Mouse (Mus musculus) cerebellum, adult 2 months (tissue): Measurements from ENCODE around the gene Fras1.

Experiments used
- CTCF ChIP-seq: fragments of 200-500 bp; IDR thresholded peaks from 2 replicates; pipeline ENCODE4 v1.5.1; 2011; ENCODE audit warnings: low read depth, mild to moderate bottlenecking, control low read depth, low read length, moderate library complexity, borderline replicate concordance; ENCODE audit not compliant: insufficient read depth
- POLR2A ChIP-seq: fragments of 200-500 bp; IDR thresholded peaks from 2 replicates; pipeline ENCODE4 v1.6.1; 2011; ENCODE audit warnings: low read length, control low read depth, borderline replicate concordance; ENCODE audit not compliant: insufficient read depth

DNA sequence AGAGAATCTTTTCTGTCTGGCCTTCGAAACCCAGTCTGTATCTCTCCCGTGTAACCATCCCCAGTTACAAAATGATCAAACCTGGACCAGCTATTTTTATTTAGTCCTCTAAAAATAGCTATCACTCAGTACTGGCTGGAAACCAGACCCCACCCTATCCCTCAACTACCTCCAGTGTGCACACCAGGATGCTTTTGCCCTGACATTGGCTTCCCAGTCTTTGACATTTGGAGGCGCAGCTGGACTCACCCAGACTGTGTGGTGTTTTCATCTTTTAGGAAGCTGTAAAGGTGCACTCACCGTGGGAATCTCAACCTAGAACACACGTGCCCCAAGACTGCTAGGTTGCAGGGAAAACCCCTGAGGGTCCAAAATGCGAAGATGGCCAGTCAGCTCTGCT, 649 bp upstream of the Fras1 start:
- TF ChIP-seq CTCF = no peak
- TF ChIP-seq POLR2A = no peak
